Mouse (Mus musculus) stomach, postnatal 0 days (tissue): Measurements from ENCODE around the gene Cep135.

Experiments used
- CTCF ChIP-seq: IDR thresholded peaks from 2 replicates; pipeline ENCODE4 v1.5.1; 2016; ENCODE audit warnings: antibody characterized with exemption, low read depth, mild to moderate bottlenecking, moderate library complexity
- EP300 ChIP-seq: optimal IDR thresholded peaks from 2 replicates; pipeline ENCODE3; 2016; ENCODE audit warnings: antibody characterized with exemption

DNA sequence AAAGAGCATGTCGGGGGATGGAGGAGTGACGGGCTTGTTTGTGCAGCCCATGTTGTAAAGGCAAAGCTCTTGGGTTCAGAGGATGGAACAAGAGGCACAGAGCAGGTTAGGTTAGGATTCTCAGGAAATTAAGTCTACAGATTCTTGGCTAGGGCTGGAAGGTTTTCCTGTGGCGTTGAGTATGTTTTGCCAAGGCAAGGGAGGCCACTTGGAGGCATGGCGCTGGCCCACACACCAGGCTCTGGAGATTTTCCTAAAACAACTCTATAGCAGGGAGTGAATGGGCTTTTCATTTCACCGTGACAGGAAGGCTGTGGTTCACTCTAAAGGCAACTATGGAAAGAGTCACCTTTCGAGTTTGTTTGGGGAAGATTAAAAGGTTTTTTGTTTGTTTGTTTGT is 100.1 kb downstream of the Cep135 start:
- TF ChIP-seq EP300 (no peak), CTCF (no peak)
